Mouse (Mus musculus) MEL (cell line): ENCODE results near the gene Ftl1-ps1.

Source experiments
- CHD2 ChIP-seq: IDR thresholded peaks from 2 replicates; pipeline ENCODE4 v1.6.1; 2011; ENCODE audit warnings: low read length, improper control_type of control experiment
- CTCF ChIP-seq, 3 experiments: IDR thresholded peaks in 2 of 3; conservative IDR thresholded peaks in 1 of 3; 2 replicates each; pipeline ENCODE4 v1.5.1; 2011 to 2012; ENCODE audit warnings: low read length in 3 of 3, low read depth in 2 of 3, mild to moderate bottlenecking in 2 of 3, improper control_type of control experiment in 1 of 3, inconsistent platforms in 1 of 3, mixed read lengths in 1 of 3, moderate library complexity in 1 of 3; ENCODE audit not compliant: control insufficient read depth in 1 of 3, insufficient read depth in 1 of 3, poor library complexity in 1 of 3, severe bottlenecking in 1 of 3
- ELF1 ChIP-seq: IDR thresholded peaks from 2 replicates; pipeline ENCODE4 v1.6.1; 2014; ENCODE audit warnings: low read depth, mild to moderate bottlenecking, inconsistent platforms, low read length, improper control_type of control experiment, moderate library complexity
- EP300 ChIP-seq, 2 experiments: IDR thresholded peaks; 2 replicates each; pipeline ENCODE4 v1.6.1; 2011; ENCODE audit warnings: improper control_type of control experiment in 2 of 2, low read length in 2 of 2, low read depth in 1 of 2, mild to moderate bottlenecking in 1 of 2
- GATA1 ChIP-seq: IDR thresholded peaks from 2 replicates; pipeline ENCODE4 v1.6.1; 2011; ENCODE audit warnings: low read depth, low read length, improper control_type of control experiment
- HCFC1 ChIP-seq: IDR thresholded peaks from 2 replicates; pipeline ENCODE4 v1.6.1; 2012; ENCODE audit warnings: low read depth, mild to moderate bottlenecking, inconsistent platforms, low read length, improper control_type of control experiment, moderate library complexity
- JUND ChIP-seq: IDR thresholded peaks from 2 replicates; pipeline ENCODE4 v1.6.1; 2011; ENCODE audit warnings: low read depth, mild to moderate bottlenecking, improper control_type of control experiment, low read length
- KAT2A ChIP-seq: conservative IDR thresholded peaks from 2 replicates; pipeline ENCODE4 v1.6.1; 2012; ENCODE audit warnings: low read depth, low read length, improper control_type of control experiment, inconsistent platforms
- MAX ChIP-seq: IDR thresholded peaks from 2 replicates; pipeline ENCODE4 v1.6.1; 2011; ENCODE audit warnings: low read length, improper control_type of control experiment
- MXI1 ChIP-seq: IDR thresholded peaks from 2 replicates; pipeline ENCODE4 v1.6.1; 2011; ENCODE audit warnings: mild to moderate bottlenecking, low read depth, low read length, improper control_type of control experiment
- NRF1 ChIP-seq: IDR thresholded peaks from 2 replicates; pipeline ENCODE4 v1.6.1; 2014; ENCODE audit warnings: low read depth, mild to moderate bottlenecking, inconsistent platforms, low read length, improper control_type of control experiment, moderate library complexity; ENCODE audit not compliant: poor library complexity, insufficient read depth, severe bottlenecking
- POLR2A ChIP-seq, 2 experiments: IDR thresholded peaks; 2 replicates each; pipeline ENCODE4 v1.6.1; 2011 to 2012; ENCODE audit warnings: low read length in 2 of 2, mild to moderate bottlenecking in 2 of 2, control low read depth in 1 of 2, improper control_type of control experiment in 1 of 2, low read depth in 1 of 2, moderate library complexity in 1 of 2; ENCODE audit not compliant: control insufficient read depth in 1 of 2, insufficient read depth in 1 of 2, poor library complexity in 1 of 2
- TBP ChIP-seq: IDR thresholded peaks from 2 replicates; pipeline ENCODE4 v1.8.0; 2011; ENCODE audit warnings: low read depth, low read length, improper control_type of control experiment
- USF1 ChIP-seq: IDR thresholded peaks from 2 replicates; pipeline ENCODE4 v1.6.1; 2014; ENCODE audit warnings: low read depth, mild to moderate bottlenecking, inconsistent platforms, low read length, improper control_type of control experiment, moderate library complexity

GRCm38 (mm10) chr13:74389730-74390129, 9.8 kb upstream of the Ftl1-ps1 start:
- TF ChIP-seq NRF1, result no peak
- peak; percentile 20; the same call in 1 of the 2 replicates for TF ChIP-seq HCFC1
- no peak for TF ChIP-seq USF1
- TF ChIP-seq JUND, result no peak
- no peak for TF ChIP-seq CHD2
- peak; percentile 57; the same call in 1 of the 2 replicates for TF ChIP-seq TBP
- TF ChIP-seq KAT2A, result no peak
- TF ChIP-seq MAX, result no peak
- no peak for TF ChIP-seq POLR2A (IDR thresholded peaks at IDR 0.05; ENCODE audit: control insufficient read depth in 1 of 2, insufficient read depth in 1 of 2, low read depth in 1 of 2, low read length in 2 of 2, poor library complexity in 1 of 2)
- TF ChIP-seq ELF1, result no peak
- TF ChIP-seq GATA1, result no peak
- TF ChIP-seq CTCF (IDR thresholded peaks at IDR 0.05 in 2 of 3, conservative IDR thresholded peaks at IDR 0.05 in 1 of 3; ENCODE audit: control insufficient read depth in 1 of 3, insufficient read depth in 1 of 3, low read depth in 2 of 3, low read length in 3 of 3, poor library complexity in 1 of 3, severe bottlenecking in 1 of 3), result peak in 2 of 3 experiments; percentile 26 to 28; a peak in 2 of 6 replicates
- TF ChIP-seq EP300 (IDR thresholded peaks at IDR 0.05; ENCODE audit: low read depth in 1 of 2, low read length in 2 of 2), result no peak
- no peak for TF ChIP-seq MXI1
